Mouse (Mus musculus): ENCODE measurements around the gene Zfp112. TPM values are rescaled to one million over a fixed set of nuclear protein-coding genes. Genes with fewer than 3 reads are reported as not detected.

The Zfp112 gene
- total RNA-seq, 4 experiments from 2014 or later: 3.7 to 8.3 (median 5.1) TPM

Other genes starting within 250 kb of the Zfp112 start
- gene Vmn1r177, start 245.9 kb upstream of the Zfp112 start, total RNA-seq (2022): not detected
- not detected for gene Vmn1r178, start 220.3 kb upstream of the Zfp112 start, total RNA-seq (2022)
- not detected for gene Vmn1r179, start 185.3 kb upstream of the Zfp112 start, total RNA-seq (2022)
- not detected for gene Vmn1r180, start 161.7 kb upstream of the Zfp112 start, total RNA-seq (2022)
- not detected for gene Vmn1r181, start 137.7 kb upstream of the Zfp112 start, total RNA-seq (2022)
- gene V1rd19, start 110.6 kb upstream of the Zfp112 start, total RNA-seq (2022): not detected
- gene Vmn1r183, start 59.1 kb upstream of the Zfp112 start, total RNA-seq (2022): not detected
- 10 to 100 TPM; 24.2 to 32.3 (median 27.1) TPM for gene Zfp180, start 30.4 kb upstream of the Zfp112 start, total RNA-seq (2022)
- gene Zfp235, start 21.9 kb downstream of the Zfp112 start, total RNA-seq (2022): 10 to 100 TPM in 3 of 4 experiments, 1 to 10 TPM in 1; 7.8 to 13.9 (median 11.4) TPM
- gene Zfp114, start 62.7 kb downstream of the Zfp112 start, total RNA-seq (2022): under 1 TPM; 0.28 to 0.56 (median 0.44) TPM
- gene Zfp111, start 99.1 kb downstream of the Zfp112 start, total RNA-seq (2022): 10 to 100 TPM in 3 of 4 experiments, 1 to 10 TPM in 1; 8.4 to 13.1 (median 12.2) TPM
- gene Zfp109, start 125.2 kb downstream of the Zfp112 start, total RNA-seq (2022): 1 to 10 TPM; 4.0 to 4.8 (median 4.3) TPM
- gene Zfp108, start 142.5 kb downstream of the Zfp112 start, total RNA-seq (2022): 1 to 10 TPM; 2.9 to 5.6 (median 4.1) TPM
- 1 to 10 TPM; 4.4 to 9.0 (median 5.8) TPM for gene Zfp93, start 158.1 kb downstream of the Zfp112 start, total RNA-seq (2022)
- 10 to 100 TPM in 3 of 4 experiments, 1 to 10 TPM in 1; 7.9 to 19.1 (median 13.4) TPM for gene Zfp61, start 188.9 kb downstream of the Zfp112 start, total RNA-seq (2022)
- 10 to 100 TPM in 1 of 4 experiments, 1 to 10 TPM in 3; 4.8 to 10.1 (median 7.0) TPM for gene Zfp94, start 204.4 kb downstream of the Zfp112 start, total RNA-seq (2022)
- under 1 TPM in 1 of 4 experiments, not detected in 3; 0.70 TPM for gene Tescl, start 221.6 kb downstream of the Zfp112 start, total RNA-seq (2022)
- gene Lypd5, start 236.9 kb downstream of the Zfp112 start, total RNA-seq (2022): not detected

Data from adrenal gland, adult 8-10 months (tissue).